Mouse (Mus musculus): ENCODE results near the gene Btbd8. TPM values are rescaled to one million over a fixed set of nuclear protein-coding genes. Genes with fewer than 3 reads are reported as not detected.

Btbd8 gene
- polyA plus RNA-seq, 1 experiment from 2014 or later = 4.2 TPM

DNA sequence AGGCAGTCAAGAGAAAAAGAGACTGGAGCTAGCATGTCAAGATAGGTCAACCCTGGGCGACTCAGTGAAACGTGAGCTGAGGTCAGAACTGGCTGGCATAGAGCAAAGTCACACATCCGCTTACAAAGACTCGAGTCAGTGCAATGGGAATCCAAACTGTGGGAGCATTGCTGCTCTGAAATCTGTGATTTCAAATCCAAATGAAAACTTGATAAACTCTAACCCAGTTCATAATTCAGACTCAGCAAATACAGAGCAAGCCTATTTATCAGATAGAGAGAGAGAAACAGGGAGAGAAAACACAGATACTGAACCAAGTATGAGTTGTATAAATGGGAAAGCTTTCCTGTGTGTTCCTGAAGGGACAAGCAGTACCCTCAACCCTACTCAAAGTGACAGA lies 69.5 kb downstream of the Btbd8 start, which contains the start of gene Gm42669:
Gene Gm42669 (plus strand): TSS at position 301 of the 400 bp plus-strand sequence.
- Histone ChIP-seq H3K4me3 (no peak within 1 kb of the TSS), H3K27me3 (ENCODE audit: poor library complexity, severe bottlenecking) (no peaks in the 10 kb centered on the region), H3K27ac (no peak within 1 kb of the TSS), H3K4me1 (no peaks in the 10 kb centered on the region), H3K36me3 (replicated peaks) (peaks cover 21% of the 10 kb centered on the region; the same call in 1 of the 2 replicates), H3K9me3 (no peaks in the 10 kb centered on the region)
- WGBS = 85% methylated on average over 4 of the region's 4 CpGs
- DNase-seq (ENCODE audit: extremely low spot score, low spot score) = no peak

DNA sequence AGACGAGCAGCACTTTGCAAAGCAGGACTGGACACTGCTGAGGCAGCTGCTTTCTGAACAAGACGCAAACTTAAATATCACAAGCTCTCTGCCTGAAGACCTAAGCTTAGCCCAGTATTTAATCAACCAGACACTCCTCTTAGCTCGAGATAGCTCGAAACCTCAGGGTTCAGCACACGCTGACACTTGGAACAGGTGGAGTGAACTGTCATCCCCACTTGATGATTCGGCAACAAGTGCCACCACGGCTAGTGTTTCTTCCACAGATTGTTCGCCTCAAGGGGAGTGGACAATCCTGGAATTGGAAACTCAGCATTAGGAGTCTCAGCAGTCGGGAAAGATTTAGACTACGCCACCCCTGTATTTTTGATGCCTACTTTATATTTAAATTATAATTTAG lies 72.7 kb downstream of the Btbd8 start:
- 92% methylated on average over 10 of the region's 10 CpGs for WGBS
- Histone ChIP-seq H3K4me3 (no peak overlapping the region), H3K27me3 (ENCODE audit: poor library complexity, severe bottlenecking) (no peaks in the 10 kb centered on the region), H3K9me3 (no peaks in the 10 kb centered on the region), H3K4me1 (no peaks in the 10 kb centered on the region), H3K27ac (no peak overlapping the region), H3K36me3 (replicated peaks) (peaks cover 8% of the 10 kb centered on the region; the same call in 1 of the 2 replicates)
- DNase-seq (ENCODE audit: extremely low spot score, low spot score) = no peak

- 0 out of 2 replicates have a peak, but pooled peaks cover 8% of the 10 kb centered on the region for H3K36me3 ChIP-seq (replicated peaks)
- H3K27me3 ChIP-seq (ENCODE audit: poor library complexity, severe bottlenecking) = no peaks in the 10 kb centered on the region
- 76% methylated on average over 2 of the region's 2 CpGs for WGBS
- no peak for DNase-seq (ENCODE audit: extremely low spot score, low spot score)
- H3K4me1 ChIP-seq = no peaks in the 10 kb centered on the region
- no peaks in the 10 kb centered on the region for H3K9me3 ChIP-seq
- no peak overlapping the region for H3K27ac ChIP-seq
- no peak overlapping the region for H3K4me3 ChIP-seq
These were observed 73.5 kb downstream of the Btbd8 start for GRCm38 (mm10) chr5:107511326-107511725.

- DNase-seq (ENCODE audit: extremely low spot score, low spot score) = peak; percentile 33
- H3K27me3 ChIP-seq (ENCODE audit: poor library complexity, severe bottlenecking) = no peaks in the 10 kb centered on the region
- no peak overlapping the region for H3K27ac ChIP-seq
- no peaks in the 10 kb centered on the region for H3K36me3 ChIP-seq (replicated peaks)
- no peaks in the 10 kb centered on the region for H3K9me3 ChIP-seq
- H3K4me1 ChIP-seq = no peaks in the 10 kb centered on the region
- 48% methylated on average over 7 of the region's 7 CpGs for WGBS
- no peak overlapping the region for H3K4me3 ChIP-seq
These were observed 75.8 kb downstream of the Btbd8 start for GRCm38 (mm10) chr5:107513583-107513982.

DNA sequence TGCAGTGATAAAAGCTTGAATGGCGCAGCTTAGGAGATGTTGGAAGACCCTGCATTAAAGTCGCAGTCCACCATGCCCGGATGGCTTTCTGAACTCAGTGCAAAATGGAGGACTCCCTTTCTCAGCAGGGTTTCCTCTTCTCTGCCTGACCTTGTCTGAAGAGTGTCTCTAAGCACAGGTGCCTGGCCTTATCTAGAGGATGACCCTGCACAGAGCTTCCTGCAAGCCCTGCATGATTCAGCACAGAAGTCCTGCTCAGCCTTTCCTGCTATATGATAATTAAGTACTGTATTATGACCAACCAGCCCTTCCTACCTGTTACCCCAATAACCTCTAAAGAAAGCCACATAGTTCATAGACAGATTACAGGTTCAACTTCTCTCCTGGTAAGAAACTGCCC lies 77.7 kb downstream of the Btbd8 start:
- no peaks in the 10 kb centered on the region for H3K4me1 ChIP-seq
- 92% methylated on average over 3 of the region's 3 CpGs for WGBS
- H3K9me3 ChIP-seq = no peaks in the 10 kb centered on the region
- H3K4me3 ChIP-seq = no peak overlapping the region
- H3K36me3 ChIP-seq (replicated peaks) = no peaks in the 10 kb centered on the region
- no peak for DNase-seq (ENCODE audit: extremely low spot score, low spot score)
- no peaks in the 10 kb centered on the region for H3K27me3 ChIP-seq (ENCODE audit: poor library complexity, severe bottlenecking)
- no peak overlapping the region for H3K27ac ChIP-seq

DNA sequence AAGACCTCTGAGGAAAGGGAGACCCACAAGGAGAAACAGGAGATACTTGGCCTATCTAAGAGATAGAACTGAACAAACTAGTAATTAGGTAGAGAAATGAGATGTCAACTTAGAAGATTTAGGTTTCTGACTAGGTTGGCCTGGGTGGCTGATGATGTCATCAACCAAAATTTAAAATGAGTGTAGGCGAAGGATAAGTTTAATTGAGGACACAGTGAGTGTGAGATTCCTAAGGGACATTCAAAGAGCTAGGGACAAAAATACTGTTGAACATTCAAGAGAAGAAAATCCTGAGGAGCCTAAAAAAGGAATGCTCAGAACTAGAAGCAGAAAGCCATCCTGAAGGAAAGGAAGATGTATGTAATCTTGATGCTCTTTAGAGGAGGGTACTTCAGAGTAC lies 78.3 kb downstream of the Btbd8 start:
- no peaks in the 10 kb centered on the region for H3K9me3 ChIP-seq
- H3K4me3 ChIP-seq = no peak overlapping the region
- no peaks in the 10 kb centered on the region for H3K36me3 ChIP-seq (replicated peaks)
- 94% methylated on average over 1 of the region's 1 CpGs for WGBS
- no peak overlapping the region for H3K27ac ChIP-seq
- H3K4me1 ChIP-seq = no peaks in the 10 kb centered on the region
- no peaks in the 10 kb centered on the region for H3K27me3 ChIP-seq (ENCODE audit: poor library complexity, severe bottlenecking)
- DNase-seq (ENCODE audit: extremely low spot score, low spot score) = no peak

DNA sequence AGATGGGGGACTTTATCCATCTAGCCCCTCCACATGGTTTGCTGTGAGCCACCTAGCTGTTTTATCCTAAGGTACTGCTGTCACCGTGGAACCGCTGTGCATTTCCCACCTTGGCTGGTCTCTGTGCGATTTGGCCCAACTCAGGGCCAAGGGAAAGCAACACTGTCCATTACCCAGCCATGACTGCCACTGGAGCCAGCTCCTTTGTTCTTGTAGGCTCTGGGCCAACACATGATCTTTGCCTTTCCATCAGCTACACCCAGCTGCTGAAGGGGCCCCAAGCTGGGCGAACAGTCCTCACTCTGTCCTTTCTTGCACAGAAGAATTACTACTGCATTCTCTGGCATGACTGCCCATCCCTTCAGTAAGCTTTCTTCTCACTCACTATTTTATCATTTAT lies 80.8 kb downstream of the Btbd8 start:
- H3K27me3 ChIP-seq (ENCODE audit: poor library complexity, severe bottlenecking) = no peaks in the 10 kb centered on the region
- H3K9me3 ChIP-seq = no peaks in the 10 kb centered on the region

GRCm38 (mm10) chr5:107521386-107521785 lies 83.6 kb downstream of the Btbd8 start:
- DNase-seq (ENCODE audit: extremely low spot score, low spot score) = no peak
- Histone ChIP-seq H3K27me3 (ENCODE audit: poor library complexity, severe bottlenecking) (no peaks in the 10 kb centered on the region), H3K27ac (no peak overlapping the region), H3K4me1 (no peaks in the 10 kb centered on the region), H3K9me3 (no peaks in the 10 kb centered on the region), H3K36me3 (replicated peaks) (no peaks in the 10 kb centered on the region), H3K4me3 (no peak overlapping the region)
- WGBS = 88% methylated on average over 6 of the region's 6 CpGs

More for the DNA sequence above, 80.8 kb downstream of the Btbd8 start:
- Histone ChIP-seq H3K4me3 (no peak overlapping the region), H3K4me1 (no peaks in the 10 kb centered on the region), H3K36me3 (replicated peaks) (no peaks in the 10 kb centered on the region), H3K27ac (no peak overlapping the region)
- 94% methylated on average over 4 of the region's 4 CpGs for WGBS
- no peak for DNase-seq (ENCODE audit: extremely low spot score, low spot score)

DNA sequence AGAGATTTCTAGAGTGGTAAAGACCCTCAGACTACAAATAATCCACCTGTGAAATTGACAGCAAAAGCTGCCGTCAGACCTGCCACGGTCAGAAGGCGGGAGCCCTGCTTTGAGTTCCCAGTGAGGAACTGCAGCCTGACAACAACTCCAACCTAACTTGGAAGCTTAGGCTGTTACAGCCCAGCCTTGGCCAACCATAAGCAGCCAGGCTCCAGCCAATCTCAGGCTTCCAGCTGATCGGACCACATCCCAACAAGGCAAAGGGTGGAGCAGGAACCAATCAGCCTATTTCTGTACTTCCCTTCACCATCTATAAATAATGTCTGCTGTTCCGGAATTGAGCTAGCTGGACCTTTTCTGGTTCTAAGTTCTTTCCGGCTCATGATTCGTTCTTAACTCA lies 84.1 kb downstream of the Btbd8 start:
- no peaks in the 10 kb centered on the region for H3K9me3 ChIP-seq
- no peaks in the 10 kb centered on the region for H3K36me3 ChIP-seq (replicated peaks)
- DNase-seq (ENCODE audit: extremely low spot score, low spot score) = no peak
- no peaks in the 10 kb centered on the region for H3K4me1 ChIP-seq
- no peaks in the 10 kb centered on the region for H3K27me3 ChIP-seq (ENCODE audit: poor library complexity, severe bottlenecking)
- no peak overlapping the region for H3K27ac ChIP-seq
- 86% methylated on average over 7 of the region's 7 CpGs for WGBS
- H3K4me3 ChIP-seq = no peak overlapping the region

GRCm38 (mm10) chr5:107524281-107524680 lies 86.5 kb downstream of the Btbd8 start:
- H3K27ac ChIP-seq = no peak overlapping the region
- no peaks in the 10 kb centered on the region for H3K27me3 ChIP-seq (ENCODE audit: poor library complexity, severe bottlenecking)
- no peaks in the 10 kb centered on the region for H3K9me3 ChIP-seq
- WGBS = 89% methylated on average over 10 of the region's 10 CpGs
- H3K4me1 ChIP-seq = no peaks in the 10 kb centered on the region
- no peak overlapping the region for H3K4me3 ChIP-seq
- DNase-seq (ENCODE audit: extremely low spot score, low spot score) = no peak
- no peaks in the 10 kb centered on the region for H3K36me3 ChIP-seq (replicated peaks)

DNA sequence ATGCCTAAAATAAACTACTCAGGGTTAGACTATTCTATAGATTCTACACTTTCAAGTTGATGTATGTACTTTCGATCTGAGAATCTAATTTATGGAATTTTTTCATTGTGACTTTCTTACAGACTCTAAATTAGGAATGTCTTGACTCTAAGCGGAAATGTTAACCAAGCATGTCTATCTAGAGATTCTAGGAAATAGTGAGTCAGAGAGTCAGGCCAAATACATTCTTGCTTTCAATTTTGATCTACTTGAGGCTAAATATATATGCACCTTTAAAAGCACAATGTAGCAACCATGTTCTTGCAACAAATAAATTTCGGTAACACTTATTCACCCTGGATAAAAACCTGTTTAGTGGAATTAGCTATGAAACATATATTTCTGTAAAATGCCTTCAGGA lies 91.1 kb downstream of the Btbd8 start:
- Histone ChIP-seq H3K27ac (no peak overlapping the region), H3K9me3 (no peaks in the 10 kb centered on the region), H3K4me3 (no peak overlapping the region), H3K36me3 (replicated peaks) (no peaks in the 10 kb centered on the region), H3K27me3 (ENCODE audit: poor library complexity, severe bottlenecking) (no peaks in the 10 kb centered on the region), H3K4me1 (no peaks in the 10 kb centered on the region)
- WGBS = 93% methylated on average over 3 of the region's 3 CpGs
- DNase-seq (ENCODE audit: extremely low spot score, low spot score) = no peak

DNA sequence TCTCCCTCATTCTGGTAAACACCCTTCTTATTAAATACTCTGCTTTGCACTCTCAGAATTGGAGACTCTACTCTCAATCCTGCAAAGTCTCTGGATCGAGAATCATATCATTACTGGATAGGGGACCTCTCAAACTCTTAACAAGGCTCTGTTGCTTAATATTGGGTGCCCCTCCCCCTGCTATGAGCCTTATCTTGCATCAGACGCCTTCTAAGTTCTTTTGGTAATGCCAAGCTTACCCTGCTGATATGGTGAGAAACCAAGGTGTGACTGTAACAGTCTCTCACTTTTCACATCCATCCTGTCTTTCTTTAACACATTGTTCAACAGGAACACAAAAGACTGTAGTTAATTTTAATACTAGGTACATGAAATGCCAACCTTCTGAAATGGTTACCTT lies 95.8 kb downstream of the Btbd8 start:
- Histone ChIP-seq H3K4me3 (no peak overlapping the region), H3K4me1 (no peaks in the 10 kb centered on the region), H3K36me3 (replicated peaks) (no peaks in the 10 kb centered on the region), H3K27ac (no peak overlapping the region), H3K9me3 (no peaks in the 10 kb centered on the region), H3K27me3 (ENCODE audit: poor library complexity, severe bottlenecking) (no peaks in the 10 kb centered on the region)
- no peak for DNase-seq (ENCODE audit: extremely low spot score, low spot score)
- WGBS = 65% methylated on average over 2 of the region's 2 CpGs

- 72% methylated on average over 15 of the region's 15 CpGs for WGBS
- Histone ChIP-seq H3K36me3 (replicated peaks) (no peaks in the 10 kb centered on the region), H3K27me3 (ENCODE audit: poor library complexity, severe bottlenecking) (no peaks in the 10 kb centered on the region), H3K27ac (no peak within 1 kb of the TSS), H3K4me1 (no peaks in the 10 kb centered on the region), H3K9me3 (no peaks in the 10 kb centered on the region), H3K4me3 (no peak within 1 kb of the TSS)
- DNase-seq (ENCODE audit: extremely low spot score, low spot score) = no peak
These were observed 96.8 kb downstream of the Btbd8 start, which contains the start of gene 1700028K03Rik for GRCm38 (mm10) chr5:107534581-107534980. Gene 1700028K03Rik, plus strand, starts transcription at chr5:107534709.

DNA sequence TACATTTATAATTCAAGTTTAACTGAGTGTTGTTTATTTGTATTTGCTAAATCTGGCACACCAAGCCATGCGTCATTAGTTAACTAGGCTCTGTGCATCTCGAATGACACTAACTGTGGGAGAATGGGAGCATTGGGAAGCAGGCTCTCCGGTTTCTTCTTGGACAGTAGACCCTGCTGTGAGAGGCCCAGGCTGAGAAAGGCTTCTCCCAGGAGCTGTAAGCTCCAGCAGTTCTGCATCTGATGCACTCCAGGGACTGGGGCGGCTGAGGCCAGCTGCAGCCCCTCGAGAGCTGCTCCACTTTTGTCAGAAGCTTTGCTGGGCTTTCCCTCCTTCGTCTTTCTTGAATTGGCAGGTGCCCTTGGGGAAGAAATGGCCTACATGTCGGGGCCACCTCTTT lies 103.9 kb downstream of the Btbd8 start:
- WGBS = 37% methylated on average over 7 of the region's 7 CpGs

More for the DNA sequence above, 103.9 kb downstream of the Btbd8 start:
- Histone ChIP-seq H3K9me3 (no peaks in the 10 kb centered on the region), H3K4me1 (peaks cover 3% of the 10 kb centered on the region), H3K27ac (no peak overlapping the region), H3K36me3 (replicated peaks) (no peaks in the 10 kb centered on the region), H3K27me3 (ENCODE audit: poor library complexity, severe bottlenecking) (no peaks in the 10 kb centered on the region), H3K4me3 (no peak overlapping the region)
- no peak for DNase-seq (ENCODE audit: extremely low spot score, low spot score)
